Mouse (Mus musculus): ENCODE data around the gene Olfr631. TPM values are rescaled to one million over a fixed set of nuclear protein-coding genes. Genes with fewer than 3 reads are reported as not detected.
"Not testable (repeated sequence)": the region's sequence is repeated elsewhere in the genome, so short reads cannot be mapped to it uniquely, and the experiment has no call there.

Olfr631 gene
- polyA plus RNA-seq, 1 experiment from 2014 or later = not detected

- Histone ChIP-seq H3K4me2 (ENCODE audit: low read depth, low read length) (no peak within 1 kb of the TSS), H3K4me1 (ENCODE audit: control insufficient read depth, insufficient read depth, low read length) (no peaks in the 10 kb centered on the region), H3K9ac (ENCODE audit: low read length) (no peak within 1 kb of the TSS), H3K27ac (ENCODE audit: low read length) (no peak within 1 kb of the TSS), H3K4me3 (ENCODE audit: low read length) (no peak within 1 kb of the TSS), H3K36me3 (ENCODE audit: control insufficient read depth, insufficient read depth) (no peaks in the 10 kb centered on the region), H3K9me3 (replicated peaks; ENCODE audit: control insufficient read depth, low read length) (no peaks in the 10 kb centered on the region), H3K27me3 (ENCODE audit: control insufficient read depth, insufficient read depth, low read length) (no peaks in the 10 kb centered on the region)
- ATAC-seq (replicated peaks; ENCODE audit: extremely low read depth, insufficient read depth, low FRiP score) = no peak
Measured at GRCm38 (mm10) chr7:103944137-103944536, 15.5 kb downstream of the Olfr631 start, which contains the start of gene Olfr633. Gene Olfr633 (plus strand): TSS chr7:103944437.

GRCm38 (mm10) chr7:103966873-103967272 is 38.2 kb downstream of the Olfr631 start:
- not testable (repeated sequence) for H3K36me3 ChIP-seq (ENCODE audit: control insufficient read depth, insufficient read depth); H3K9me3 ChIP-seq (replicated peaks; ENCODE audit: control insufficient read depth, low read length); H3K27me3 ChIP-seq (ENCODE audit: control insufficient read depth, insufficient read depth, low read length); ATAC-seq (replicated peaks; ENCODE audit: extremely low read depth, insufficient read depth, low FRiP score); H3K9ac ChIP-seq (ENCODE audit: low read length); H3K4me3 ChIP-seq (ENCODE audit: low read length); H3K4me2 ChIP-seq (ENCODE audit: low read depth, low read length); H3K4me1 ChIP-seq (ENCODE audit: control insufficient read depth, insufficient read depth, low read length); H3K27ac ChIP-seq (ENCODE audit: low read length)
- WGBS = 91% methylated on average over 22 of the region's 22 CpGs

- Histone ChIP-seq H3K4me2 (ENCODE audit: low read depth, low read length) (no peak within 1 kb of the TSS), H3K36me3 (ENCODE audit: control insufficient read depth, insufficient read depth) (no peaks in the 10 kb centered on the region), H3K4me3 (ENCODE audit: low read length) (no peak within 1 kb of the TSS), H3K27me3 (ENCODE audit: control insufficient read depth, insufficient read depth, low read length) (no peaks in the 10 kb centered on the region), H3K9ac (ENCODE audit: low read length) (no peak within 1 kb of the TSS), H3K4me1 (ENCODE audit: control insufficient read depth, insufficient read depth, low read length) (no peaks in the 10 kb centered on the region), H3K27ac (ENCODE audit: low read length) (no peak within 1 kb of the TSS), H3K9me3 (replicated peaks; ENCODE audit: control insufficient read depth, low read length) (no peaks in the 10 kb centered on the region)
- no peak for ATAC-seq (replicated peaks; ENCODE audit: extremely low read depth, insufficient read depth, low FRiP score)
- WGBS = 67% methylated on average over 1 of the region's 1 CpGs
Measured at GRCm38 (mm10) chr7:103970852-103971251, 42.2 kb downstream of the Olfr631 start, which contains the start of gene Olfr635. Gene Olfr635 (plus strand): TSS chr7:103971152.

- Histone ChIP-seq H3K4me2 (ENCODE audit: low read depth, low read length) (no peak overlapping the region), H3K27me3 (ENCODE audit: control insufficient read depth, insufficient read depth, low read length) (no peaks in the 10 kb centered on the region), H3K9me3 (replicated peaks; ENCODE audit: control insufficient read depth, low read length) (0 out of 2 replicates have a peak, but pooled peaks cover 4% of the 10 kb centered on the region), H3K36me3 (ENCODE audit: control insufficient read depth, insufficient read depth) (no peaks in the 10 kb centered on the region), H3K4me3 (ENCODE audit: low read length) (no peak overlapping the region), H3K27ac (ENCODE audit: low read length) (no peak overlapping the region), H3K4me1 (ENCODE audit: control insufficient read depth, insufficient read depth, low read length) (no peaks in the 10 kb centered on the region), H3K9ac (ENCODE audit: low read length) (no peak overlapping the region)
- ATAC-seq (replicated peaks; ENCODE audit: extremely low read depth, insufficient read depth, low FRiP score) = no peak
- WGBS = 48% methylated on average over 1 of the region's 1 CpGs
Measured at GRCm38 (mm10) chr7:103971782-103972181, 43.2 kb downstream of the Olfr631 start.

Other genes with a start within 250 kb of the Olfr631 start
- gene Olfr625-ps1, start 246.1 kb upstream of the Olfr631 start, polyA plus RNA-seq (2015; fragmentation: Nextera tagmentation; extraction: Ambion mirVana) = not detected in 2 replicates
- gene Olfr243, start 214.2 kb upstream of the Olfr631 start, polyA plus RNA-seq (2015; fragmentation: Nextera tagmentation; extraction: Ambion mirVana) = not detected in 2 replicates
- gene Olfr628, start 198.5 kb upstream of the Olfr631 start, polyA plus RNA-seq (2015; fragmentation: Nextera tagmentation; extraction: Ambion mirVana) = not detected in 2 replicates
- gene Olfr629, start 183.9 kb upstream of the Olfr631 start, polyA plus RNA-seq (2015; fragmentation: Nextera tagmentation; extraction: Ambion mirVana) = not detected in 2 replicates
- gene Olfr630, start 171.5 kb upstream of the Olfr631 start, polyA plus RNA-seq (2015; fragmentation: Nextera tagmentation; extraction: Ambion mirVana) = not detected in 2 replicates
- not detected in 2 replicates for gene Olfr69, start 157.2 kb upstream of the Olfr631 start, polyA plus RNA-seq (2015; fragmentation: Nextera tagmentation; extraction: Ambion mirVana)
- not detected in 2 replicates for gene Olfr68, start 149.1 kb upstream of the Olfr631 start, polyA plus RNA-seq (2015; fragmentation: Nextera tagmentation; extraction: Ambion mirVana)
- gene Olfr67, start 137.0 kb upstream of the Olfr631 start, polyA plus RNA-seq (2015; fragmentation: Nextera tagmentation; extraction: Ambion mirVana) = not detected in 2 replicates
- gene Hbb-bt, start 114.8 kb upstream of the Olfr631 start, polyA plus RNA-seq (2015; fragmentation: Nextera tagmentation; extraction: Ambion mirVana) = 7,811 and 8,208 TPM in 2 replicates
- 24,611 and 28,119 TPM in 2 replicates for gene Hbb-bs, start 100.7 kb upstream of the Olfr631 start, polyA plus RNA-seq (2015; fragmentation: Nextera tagmentation; extraction: Ambion mirVana)
- not detected in 2 replicates for gene Hbb-bh2, start 88.3 kb upstream of the Olfr631 start, polyA plus RNA-seq (2015; fragmentation: Nextera tagmentation; extraction: Ambion mirVana)
- gene Hbb-bh1, start 85.7 kb upstream of the Olfr631 start, polyA plus RNA-seq (2015; fragmentation: Nextera tagmentation; extraction: Ambion mirVana) = 2.3 and 2.8 TPM in 2 replicates
- gene Hbb-y, start 75.6 kb upstream of the Olfr631 start, polyA plus RNA-seq (2015; fragmentation: Nextera tagmentation; extraction: Ambion mirVana) = 147 and 172 TPM in 2 replicates
- not detected in 2 replicates for gene Olfr66, start 42.6 kb upstream of the Olfr631 start, polyA plus RNA-seq (2015; fragmentation: Nextera tagmentation; extraction: Ambion mirVana)
- gene Olfr64, start 34.3 kb upstream of the Olfr631 start, polyA plus RNA-seq (2015; fragmentation: Nextera tagmentation; extraction: Ambion mirVana) = not detected in 2 replicates
- not detected in 2 replicates for gene Olfr65, start 25.3 kb upstream of the Olfr631 start, polyA plus RNA-seq (2015; fragmentation: Nextera tagmentation; extraction: Ambion mirVana)
- gene Olfr632, start 5.5 kb downstream of the Olfr631 start, polyA plus RNA-seq (2015; fragmentation: Nextera tagmentation; extraction: Ambion mirVana) = not detected in 2 replicates
- gene Olfr633, start 15.6 kb downstream of the Olfr631 start, polyA plus RNA-seq (2015; fragmentation: Nextera tagmentation; extraction: Ambion mirVana) = not detected in 2 replicates
- gene Olfr635, start 42.3 kb downstream of the Olfr631 start, polyA plus RNA-seq (2015; fragmentation: Nextera tagmentation; extraction: Ambion mirVana) = not detected in 2 replicates
- gene Olfr638, start 69.9 kb downstream of the Olfr631 start, polyA plus RNA-seq (2015; fragmentation: Nextera tagmentation; extraction: Ambion mirVana) = not detected in 2 replicates
- gene Olfr639, start 88.5 kb downstream of the Olfr631 start, polyA plus RNA-seq (2015; fragmentation: Nextera tagmentation; extraction: Ambion mirVana) = 0.03 TPM in 1 of 2 replicates, not detected in the other
- gene Olfr640, start 96.7 kb downstream of the Olfr631 start, polyA plus RNA-seq (2015; fragmentation: Nextera tagmentation; extraction: Ambion mirVana) = not detected in 2 replicates
- gene Olfr641, start 106.6 kb downstream of the Olfr631 start, polyA plus RNA-seq (2015; fragmentation: Nextera tagmentation; extraction: Ambion mirVana) = not detected in 2 replicates
- gene Olfr642, start 123.8 kb downstream of the Olfr631 start, polyA plus RNA-seq (2015; fragmentation: Nextera tagmentation; extraction: Ambion mirVana) = not detected in 2 replicates
- gene 4930516K23Rik, start 132.6 kb downstream of the Olfr631 start, polyA plus RNA-seq (2015; fragmentation: Nextera tagmentation; extraction: Ambion mirVana) = not detected in 2 replicates
- not detected in 2 replicates for gene Olfr644, start 143.0 kb downstream of the Olfr631 start, polyA plus RNA-seq (2015; fragmentation: Nextera tagmentation; extraction: Ambion mirVana)
- not detected in 2 replicates for gene Olfr645, start 156.6 kb downstream of the Olfr631 start, polyA plus RNA-seq (2015; fragmentation: Nextera tagmentation; extraction: Ambion mirVana)
- gene Olfr646, start 176.0 kb downstream of the Olfr631 start, polyA plus RNA-seq (2015; fragmentation: Nextera tagmentation; extraction: Ambion mirVana) = not detected in 2 replicates
- gene Ubqln5, start 201.0 kb downstream of the Olfr631 start, polyA plus RNA-seq (2015; fragmentation: Nextera tagmentation; extraction: Ambion mirVana) = not detected in 2 replicates
- not detected in 2 replicates for gene Olfr643, start 208.6 kb downstream of the Olfr631 start, polyA plus RNA-seq (2015; fragmentation: Nextera tagmentation; extraction: Ambion mirVana)
- gene Ubqln3, start 214.5 kb downstream of the Olfr631 start, polyA plus RNA-seq (2015; fragmentation: Nextera tagmentation; extraction: Ambion mirVana) = not detected in 2 replicates
- gene Ubqlnl, start 221.7 kb downstream of the Olfr631 start, polyA plus RNA-seq (2015; fragmentation: Nextera tagmentation; extraction: Ambion mirVana) = not detected in 2 replicates
- gene Olfm5, start 236.0 kb downstream of the Olfr631 start, polyA plus RNA-seq (2015; fragmentation: Nextera tagmentation; extraction: Ambion mirVana) = 0.08 TPM in 1 of 2 replicates, not detected in the other